Mouse (Mus musculus) liver, adult 2 months (tissue): ENCODE measurements around the gene Ranbp9. TPM values are rescaled to one million over a fixed set of nuclear protein-coding genes. Genes with fewer than 3 reads are reported as not detected.

Source experiments
- DNase-seq: peaks from one replicate; pipeline ENCODE4 v3.0.0-alpha.2; 2011; ENCODE audit warnings: low read depth, low spot score; ENCODE audit errors: extremely low read depth
- H3K27ac ChIP-seq: fragments of 200-500 bp; replicated peaks from 2 replicates; pipeline ENCODE4 v1.5.1; 2012; ENCODE audit warnings: low read depth, mild to moderate bottlenecking, control low read depth, inconsistent platforms, low read length; ENCODE audit not compliant: insufficient read depth
- H3K27me3 ChIP-seq: fragments of 200-500 bp; 2 replicates; pipeline ENCODE4 v1.6.1; 2012; ENCODE audit warnings: mild to moderate bottlenecking, moderate library complexity, low read length, inconsistent platforms; ENCODE audit not compliant: control insufficient read depth, insufficient read depth
- H3K36me3 ChIP-seq: fragments of 200-500 bp; 2 replicates; pipeline ENCODE4 v1.6.1; 2012; ENCODE audit warnings: low read length, inconsistent platforms; ENCODE audit not compliant: control insufficient read depth, insufficient read depth
- H3K4me1 ChIP-seq: fragments of 200-500 bp; 2 replicates; pipeline ENCODE4 v1.6.1; 2011; ENCODE audit warnings: low read length; ENCODE audit not compliant: control insufficient read depth, insufficient read depth
- H3K4me3 ChIP-seq: fragments of 200-500 bp; 2 replicates; pipeline ENCODE4 v1.5.1; 2011; ENCODE audit warnings: low read depth, mild to moderate bottlenecking, control low read depth, low read length, moderate library complexity; ENCODE audit not compliant: insufficient read depth
- H3K79me2 ChIP-seq: fragments of 200-500 bp; 2 replicates; pipeline ENCODE4 v1.6.1; 2012; ENCODE audit warnings: inconsistent platforms, mild to moderate bottlenecking, low read length, moderate library complexity; ENCODE audit not compliant: control insufficient read depth, insufficient read depth
- H3K9ac ChIP-seq: fragments of 200-500 bp; 2 replicates; pipeline ENCODE4 v1.6.1; 2012; ENCODE audit warnings: low read depth, mild to moderate bottlenecking, control low read depth, inconsistent platforms, low read length
- CTCF ChIP-seq: fragments of 200-500 bp; IDR thresholded peaks from 2 replicates; pipeline ENCODE4 v1.5.1; 2011; ENCODE audit warnings: low read depth, low read length, control low read depth
- POLR2A ChIP-seq: fragments of 200-500 bp; IDR thresholded peaks from 2 replicates; pipeline ENCODE4 v1.6.1; 2011; ENCODE audit warnings: low read length, control low read depth; ENCODE audit not compliant: insufficient read depth; ENCODE audit errors: extremely low read depth
- WGBS: fragments of 180-500 bp; shearing (Covaris S2); methylation state at CpG from one replicate; pipeline ENCODE4 v1.1.7; 2018; 5-methylcytosine and 5-hydroxymethylcytosine counted together
- polyA plus RNA-seq: library from polyadenylated mRNA; depleted of rRNA; stranded (reverse); fragments of >200 nt; gene quantifications from 2 replicates; pipeline ENCODE4 v1.2.3, GENCODE M21; 2012
- total RNA-seq: library from RNA; depleted of rRNA; stranded (reverse); fragments of >200 nt; gene quantifications from 2 replicates; pipeline ENCODE4 v1.2.3, GENCODE M21; 2014

The Ranbp9 gene
- total and polyA plus RNA-seq, 2 experiments, result 17.8 to 27.8 TPM

GRCm38 (mm10) chr13:43514950-43515358, 33.9 kb upstream of the Ranbp9 start:
- peaks cover 2% of the 10 kb centered on the region; the same call in 1 of the 2 replicates for H3K4me1 ChIP-seq
- WGBS, result 79% methylated on average over 8 of the region's 8 CpGs

DNA sequence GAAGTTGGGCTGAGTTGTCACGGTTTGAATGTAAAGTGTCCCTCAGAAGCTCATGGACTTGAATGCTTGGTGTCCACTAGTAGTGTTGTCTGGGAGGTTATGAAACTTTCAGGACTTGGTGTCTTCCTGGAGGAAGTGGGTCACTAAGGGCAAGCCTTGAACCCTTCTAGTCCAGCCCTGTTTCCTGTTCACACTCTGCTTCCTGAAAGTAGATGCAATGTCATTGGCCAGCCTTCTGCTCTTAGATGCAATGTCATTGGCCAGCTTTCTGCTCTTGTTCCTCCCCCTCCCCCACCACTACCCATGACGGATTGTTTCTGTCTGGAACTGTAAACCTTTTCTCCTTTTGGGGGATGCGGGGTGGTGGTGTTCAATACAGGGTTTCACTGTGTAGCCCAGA, 31.7 kb upstream of the Ranbp9 start:
- no peak overlapping the region for H3K4me3 ChIP-seq
- no peaks in the 10 kb centered on the region for H3K27me3 ChIP-seq
- TF ChIP-seq CTCF (no peak), POLR2A (no peak)
- 97% methylated on average over 3 of the region's 3 CpGs for WGBS
- peaks cover 2% of the 10 kb centered on the region; the same call in 1 of the 2 replicates for H3K4me1 ChIP-seq
- H3K9ac ChIP-seq, result no peak overlapping the region
- no peaks in the 10 kb centered on the region for H3K79me2 ChIP-seq
- H3K27ac ChIP-seq, result no peak overlapping the region
- H3K36me3 ChIP-seq, result no peaks in the 10 kb centered on the region
- no peak for DNase-seq

More at GRCm38 (mm10) chr13:43514950-43515358, 33.9 kb upstream of the Ranbp9 start:
- H3K27ac ChIP-seq, result no peak overlapping the region
- no peak overlapping the region for H3K9ac ChIP-seq
- no peak overlapping the region for H3K4me3 ChIP-seq
- DNase-seq, result no peak
- no peaks in the 10 kb centered on the region for H3K79me2 ChIP-seq
- TF ChIP-seq CTCF (no peak), POLR2A (no peak)
- H3K27me3 ChIP-seq, result no peaks in the 10 kb centered on the region
- H3K36me3 ChIP-seq, result no peaks in the 10 kb centered on the region

GRCm38 (mm10) chr13:43505798-43506197, 24.7 kb upstream of the Ranbp9 start:
- WGBS, result 92% methylated on average over 3 of the region's 3 CpGs
- H3K4me1 ChIP-seq, result no peaks in the 10 kb centered on the region
- no peak for TF ChIP-seq POLR2A
- TF ChIP-seq CTCF, result no peak
- no peak overlapping the region for H3K4me3 ChIP-seq
- no peaks in the 10 kb centered on the region for H3K27me3 ChIP-seq
- no peaks in the 10 kb centered on the region for H3K79me2 ChIP-seq
- no peak overlapping the region for H3K27ac ChIP-seq
- DNase-seq, result no peak
- H3K36me3 ChIP-seq, result no peaks in the 10 kb centered on the region
- H3K9ac ChIP-seq, result no peak overlapping the region

DNA sequence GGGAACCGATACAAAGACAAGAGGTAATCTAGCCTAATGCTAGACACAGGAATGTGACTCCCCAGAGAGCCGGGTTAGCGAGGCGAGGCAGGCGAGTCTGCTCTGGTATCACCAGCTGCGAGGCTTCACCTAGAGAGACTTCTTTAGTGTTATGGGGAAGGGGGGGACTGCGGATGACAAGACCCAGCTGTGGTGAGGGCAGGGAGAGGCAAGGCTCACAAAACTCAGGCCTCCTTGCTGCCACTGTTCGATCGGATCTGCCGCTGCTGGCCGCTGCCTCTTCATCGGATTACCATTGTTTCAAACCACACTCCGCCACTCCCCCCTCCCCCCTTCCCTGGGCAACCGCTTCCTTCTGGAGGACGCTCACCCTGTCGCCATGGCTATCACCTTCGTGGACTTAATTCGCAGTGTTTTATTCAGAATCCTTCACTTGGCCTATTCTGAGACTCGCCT, 22.3 kb upstream of the Ranbp9 start:
- no peak overlapping the region for H3K9ac ChIP-seq
- H3K4me3 ChIP-seq, result no peak overlapping the region
- TF ChIP-seq CTCF (no peak), POLR2A (no peak)
- no peak overlapping the region for H3K27ac ChIP-seq
- H3K79me2 ChIP-seq, result no peaks in the 10 kb centered on the region
- 29% methylated on average over 19 of the region's 19 CpGs for WGBS
- no peak for DNase-seq
- no peaks in the 10 kb centered on the region for H3K27me3 ChIP-seq
- H3K4me1 ChIP-seq, result peaks cover 7% of the 10 kb centered on the region; the same call in 1 of the 2 replicates
- no peaks in the 10 kb centered on the region for H3K36me3 ChIP-seq

- Histone ChIP-seq H3K27me3 (no peaks in the 10 kb centered on the region), H3K4me1 (peaks cover 7% of the 10 kb centered on the region; the same call in 1 of the 2 replicates), H3K27ac (no peak overlapping the region), H3K9ac (no peak overlapping the region), H3K36me3 (no peaks in the 10 kb centered on the region), H3K4me3 (no peak overlapping the region), H3K79me2 (no peaks in the 10 kb centered on the region)
- TF ChIP-seq CTCF (no peak), POLR2A (no peak)
- no peak for DNase-seq
- 95% methylated on average over 5 of the region's 5 CpGs for WGBS
These were observed 20.5 kb upstream of the Ranbp9 start for GRCm38 (mm10) chr13:43501601-43502000.

DNA sequence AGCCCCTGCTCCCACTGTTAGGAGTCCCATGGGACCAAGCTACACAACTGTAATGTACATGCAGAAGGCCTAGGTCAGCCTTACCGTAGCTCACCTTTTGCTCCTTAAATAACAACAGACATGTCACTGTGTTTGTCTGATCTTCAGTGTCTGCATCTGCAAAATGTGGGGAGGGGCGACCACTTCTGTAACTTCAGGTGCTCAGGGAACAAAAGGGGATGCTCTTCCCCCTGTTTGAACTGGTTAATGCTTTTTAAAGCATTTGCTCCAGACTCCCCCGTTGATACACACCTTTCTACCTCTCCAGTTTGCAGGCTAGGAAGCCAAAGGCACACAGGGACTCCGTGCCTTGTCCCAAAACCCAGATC, 19.4 kb upstream of the Ranbp9 start:
- Histone ChIP-seq H3K9ac (no peak overlapping the region), H3K4me1 (peaks cover 7% of the 10 kb centered on the region; the same call in 1 of the 2 replicates), H3K4me3 (no peak overlapping the region), H3K27me3 (no peaks in the 10 kb centered on the region), H3K79me2 (no peaks in the 10 kb centered on the region), H3K27ac (peak overlapping the region; percentile 84), H3K36me3 (no peaks in the 10 kb centered on the region)
- DNase-seq, result no peak
- TF ChIP-seq POLR2A (no peak), CTCF (no peak)
- WGBS, result 90% methylated on average over 4 of the region's 4 CpGs
